Mouse (Mus musculus) limb, embryonic 14.5 days (tissue): ENCODE data around the gene Itga6. TPM values are rescaled to one million over a fixed set of nuclear protein-coding genes. Genes with fewer than 3 reads are reported as not detected.

Source experiments
- ATAC-seq: fragments of 200-750 bp; cut with Nextera tagmentation; 2 replicates; pipeline ENCODE4 v1.8.0; 2017; ENCODE audit warnings: low read depth, moderate number of reproducible peaks, moderate TSS enrichment; ENCODE audit not compliant: low FRiP score
- DNase-seq: peaks from one replicate; pipeline ENCODE4 v3.0.0-alpha.2; 2015; ENCODE audit warnings: low spot score
- H3K27ac ChIP-seq: fragments of 300-500 bp; sonication (generic); replicated peaks from 2 replicates; pipeline ENCODE4 v1.5.1; 2014; ENCODE audit warnings: low read depth, mild to moderate bottlenecking, low read length, moderate library complexity, mixed read lengths
- H3K27me3 ChIP-seq: fragments of 300-500 bp; sonication (generic); 2 replicates; pipeline ENCODE4 v1.6.1; 2014; ENCODE audit warnings: low read length, mixed read lengths; ENCODE audit not compliant: control insufficient read depth, insufficient read depth
- H3K36me3 ChIP-seq: fragments of 300-500 bp; sonication (generic); 2 replicates; pipeline ENCODE4 v1.6.1; 2014; ENCODE audit warnings: mild to moderate bottlenecking, low read length, moderate library complexity, mixed read lengths; ENCODE audit not compliant: control insufficient read depth, insufficient read depth
- H3K4me1 ChIP-seq: fragments of 300-500 bp; sonication (generic); 2 replicates; pipeline ENCODE4 v1.6.1; 2014; ENCODE audit warnings: antibody characterized with exemption, low read length, mixed read lengths; ENCODE audit not compliant: control insufficient read depth, insufficient read depth
- H3K4me2 ChIP-seq: fragments of 300-500 bp; sonication (generic); replicated peaks from 2 replicates; pipeline ENCODE4 v1.6.1; 2014; ENCODE audit warnings: low read depth, mild to moderate bottlenecking, low read length, moderate library complexity; ENCODE audit not compliant: severe bottlenecking
- H3K4me3 ChIP-seq: fragments of 300-500 bp; sonication (generic); replicated peaks from 2 replicates; pipeline ENCODE4 v1.5.1; 2014; ENCODE audit warnings: low read length
- H3K9ac ChIP-seq: fragments of 300-500 bp; sonication (generic); 2 replicates; pipeline ENCODE4 v1.6.1; 2014; ENCODE audit warnings: mild to moderate bottlenecking, low read depth, low read length, moderate library complexity; ENCODE audit not compliant: severe bottlenecking
- H3K9me3 ChIP-seq: fragments of 300-500 bp; sonication (generic); 2 replicates; pipeline ENCODE4 v1.6.1; 2016; ENCODE audit warnings: low read length; ENCODE audit not compliant: control insufficient read depth
- POLR2A ChIP-seq: fragments of 200-500 bp; IDR thresholded peaks from 2 replicates; pipeline ENCODE4 v1.8.0; 2012; ENCODE audit warnings: inconsistent platforms, mild to moderate bottlenecking, moderate library complexity, borderline replicate concordance; ENCODE audit not compliant: insufficient read depth, insufficient read length; ENCODE audit errors: extremely low read depth
- WGBS: fragments of 180-500 bp; shearing (Covaris S2); extraction: QIAGEN DNeasy Blood & Tissue Kit; methylation state at CpG from one replicate; pipeline ENCODE4 v1.1.7; 2014; 5-methylcytosine and 5-hydroxymethylcytosine counted together
- polyA plus RNA-seq, 2 experiments: library from polyadenylated mRNA; depleted of rRNA in 1 of 2; stranded (reverse) in 1 of 2; unstranded in 1 of 2; fragments of >200 nt; fragmentation: Nextera tagmentation in 1 of 2; extraction: Ambion mirVana in 1 of 2; gene quantifications; 2 replicates each; pipeline versions ENCODE4 v1.2.1 to v1.2.3; 2012 to 2014

Itga6 gene
- polyA plus RNA-seq, 2 experiments = 49.2 to 59.1 TPM

- Histone ChIP-seq H3K27me3 (no peaks in the 10 kb centered on the region), H3K9ac (no peak overlapping the region), H3K4me2 (no peak overlapping the region), H3K4me1 (no peaks in the 10 kb centered on the region), H3K36me3 (no peaks in the 10 kb centered on the region), H3K9me3 (no peaks in the 10 kb centered on the region), H3K27ac (no peak overlapping the region), H3K4me3 (no peak overlapping the region)
- no peak for TF ChIP-seq POLR2A
- DNase-seq = no peak
- WGBS = 58% methylated on average over 3 of the region's 3 CpGs
- ATAC-seq = no peak
Observed at GRCm38 (mm10) chr2:71867019-71867418, 121.6 kb downstream of the Itga6 start.

DNA sequence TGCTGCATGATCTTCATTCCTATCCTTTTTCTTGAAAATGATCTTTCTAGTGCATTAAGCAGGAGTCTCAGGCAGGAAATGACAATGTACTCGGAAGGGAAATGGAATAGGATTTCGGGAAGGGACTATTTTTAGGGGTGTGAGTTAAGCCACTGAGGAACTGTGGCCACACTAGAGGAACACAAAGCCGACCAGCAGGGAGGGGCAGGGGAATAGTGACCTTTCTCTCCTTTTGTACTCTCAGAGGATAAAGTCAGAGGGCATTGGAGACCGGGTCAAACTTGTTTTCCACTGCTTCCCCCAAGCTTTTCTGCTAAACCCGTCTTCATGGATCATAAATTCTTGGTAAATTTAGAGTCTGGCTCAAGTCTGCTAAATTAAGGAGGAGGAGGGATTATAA, 122.1 kb downstream of the Itga6 start:
- WGBS = 35% methylated on average over 5 of the region's 5 CpGs
- Histone ChIP-seq H3K27me3 (no peaks in the 10 kb centered on the region), H3K9me3 (no peaks in the 10 kb centered on the region), H3K4me3 (no peak overlapping the region), H3K27ac (no peak overlapping the region), H3K4me2 (no peak overlapping the region), H3K9ac (no peak overlapping the region), H3K36me3 (no peaks in the 10 kb centered on the region), H3K4me1 (no peaks in the 10 kb centered on the region)
- no peak for TF ChIP-seq POLR2A
- ATAC-seq = no peak
- DNase-seq = no peak

GRCm38 (mm10) chr2:71868256-71868655, 122.8 kb downstream of the Itga6 start:
- Histone ChIP-seq H3K4me1 (no peaks in the 10 kb centered on the region), H3K4me3 (no peak overlapping the region), H3K4me2 (no peak overlapping the region), H3K36me3 (no peaks in the 10 kb centered on the region), H3K27me3 (no peaks in the 10 kb centered on the region), H3K9ac (no peak overlapping the region), H3K9me3 (no peaks in the 10 kb centered on the region), H3K27ac (no peak overlapping the region)
- ATAC-seq (no peak), DNase-seq (no peak)
- WGBS = 77% methylated on average over 1 of the region's 1 CpGs
- no peak for TF ChIP-seq POLR2A

DNA sequence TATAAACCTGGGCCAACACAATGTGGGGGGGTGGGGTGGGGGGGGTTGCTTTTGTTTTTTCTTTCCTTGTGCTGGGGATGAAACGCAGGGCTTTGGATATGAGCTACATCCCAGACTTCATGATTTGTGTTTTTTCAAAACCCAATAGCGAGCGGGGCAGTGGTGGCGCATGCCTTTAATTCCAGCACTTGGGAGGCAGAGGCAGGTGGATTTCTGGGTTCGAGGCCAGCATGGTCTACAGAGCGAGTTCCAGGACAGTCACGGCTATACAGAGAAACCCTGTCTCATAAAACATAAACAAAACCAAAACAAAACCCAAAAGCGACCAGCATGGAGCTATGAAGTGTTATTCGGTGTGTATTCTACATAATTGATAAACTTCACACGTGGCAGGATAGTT, 126.7 kb downstream of the Itga6 start:
- peak overlapping the region; percentile 89; the same call in 1 of the 2 replicates for H3K4me2 ChIP-seq
- no peak for DNase-seq
- 80% methylated on average over 10 of the region's 10 CpGs for WGBS

DNA sequence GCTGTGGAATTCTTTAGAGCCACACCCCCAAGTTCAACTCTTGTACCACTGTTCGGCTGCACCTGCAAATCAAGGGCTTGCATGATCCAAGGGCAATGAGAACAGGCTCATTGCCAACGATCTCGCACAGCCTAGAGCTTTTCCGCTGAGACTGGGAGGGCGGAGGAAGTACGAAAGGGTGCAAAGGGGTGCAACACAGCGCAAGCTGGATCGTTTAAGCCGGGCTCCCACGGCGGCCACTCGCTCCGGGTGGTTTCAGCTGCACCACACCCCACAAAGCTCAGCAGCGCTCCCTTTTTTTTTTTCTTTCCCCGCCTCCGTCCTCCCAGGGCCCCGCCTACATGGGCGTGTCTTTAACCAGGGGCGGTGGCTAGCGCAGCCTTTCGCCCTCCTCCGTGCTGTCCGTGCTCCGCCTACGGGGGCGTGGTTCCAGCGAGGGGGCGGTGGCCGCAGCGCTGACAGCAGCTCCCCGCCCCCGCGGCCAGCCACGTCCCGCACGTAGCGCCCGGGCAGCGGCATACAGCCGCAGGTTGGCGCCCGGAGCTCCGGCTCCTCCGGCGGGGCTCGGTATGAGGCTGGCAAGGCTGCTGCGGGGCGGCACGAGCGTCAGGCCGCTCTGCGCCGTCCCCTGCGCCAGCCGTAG, 127.5 kb downstream of the Itga6 start, which contains the start of gene Pdk1:
Gene Pdk1, plus strand, starts transcription at position 424 of the 643 bp plus-strand sequence.
- Histone ChIP-seq H3K36me3 (peaks cover 10% of the 10 kb centered on the region), H3K27ac (peak within 1 kb of the TSS; percentile 96), H3K4me2 (peak within 1 kb of the TSS; percentile 89), H3K9ac (peak within 1 kb of the TSS; percentile 88), H3K4me3 (peak within 1 kb of the TSS; percentile 90), H3K9me3 (no peaks in the 10 kb centered on the region), H3K27me3 (no peaks in the 10 kb centered on the region), H3K4me1 (peaks cover 6% of the 10 kb centered on the region)
- TF ChIP-seq POLR2A = 0 out of 2 replicates have a peak, but pooled peaks have one; percentile 65
- ATAC-seq (peak; percentile 98), DNase-seq (peak; percentile 92)
- WGBS = under 1% methylated on average over 54 of the region's 55 CpGs

More for the DNA sequence above, 126.7 kb downstream of the Itga6 start:
- H3K9ac ChIP-seq = no peak overlapping the region
- H3K36me3 ChIP-seq = peaks cover 2% of the 10 kb centered on the region
- H3K27me3 ChIP-seq = no peaks in the 10 kb centered on the region
- no peaks in the 10 kb centered on the region for H3K9me3 ChIP-seq
- peaks cover 6% of the 10 kb centered on the region for H3K4me1 ChIP-seq
- no peak overlapping the region for H3K27ac ChIP-seq
- no peak overlapping the region for H3K4me3 ChIP-seq
- no peak for ATAC-seq
- no peak for TF ChIP-seq POLR2A
